ENCODE assay signal across 18 mouse cellular contexts in genomic region chr9:96837781-96838420, GRCm38 (mm10). TPM values are rescaled to one million over a fixed set of nuclear protein-coding genes. Genes with fewer than 3 reads are reported as not detected.
DNase-seq lines count a peak whose midpoint lies in the region; ATAC-seq and TF ChIP-seq lines count a peak whose summit lies in the region.
"Had no signal": no experiment of that assay in that cellular context is flagged by ENCODE, and none has a peak within 500 bp of the region (broad histone marks: within the 10 kb centered on the region; RNA-seq: fewer than 3 reads in every experiment).

No protein-coding gene starts in this region.

- H3K4me2 ChIP-seq in forebrain, embryonic 11.5 days (ENCODE audit: low read depth, low read length, severe bottlenecking), result no peak overlapping the region
- H3K4me2 ChIP-seq in forebrain, embryonic 15.5 days (replicated peaks), result no peak overlapping the region
- peak overlapping the region; percentile 32 for H3K4me2 ChIP-seq in hindbrain, embryonic 15.5 days
- H3K4me2 ChIP-seq in midbrain, postnatal 0 days (ENCODE audit: low read depth, low read length, poor library complexity, severe bottlenecking), result no peak overlapping the region
- H3K4me2 ChIP-seq: embryonic facial prominence, embryonic 15.5 days; limb, embryonic 15.5 days had no signal

- no peak for DNase-seq in forebrain, embryonic 11.5 days (ENCODE audit: low spot score)
- peak; percentile 60 for DNase-seq in midbrain, postnatal 0 days (ENCODE audit: low spot score)
- DNase-seq in c-Kit-positive CD71-positive TER-119-positive erythroid progenitor cells, embryonic 14.5 days (ENCODE audit: low spot score), result no peak
- no peak for DNase-seq in ovary, postnatal 14 days (ENCODE audit: low spot score)
- no peak for DNase-seq in cerebellum, adult 11 months
- DNase-seq in urinary bladder, adult 2 months (ENCODE audit: low spot score), result no peak
- DNase-seq: cerebellum, adult 8-10 months; gastrocnemius, postnatal 36 days; heart, postnatal 10 days; layer of hippocampus, postnatal 36 days; lung, postnatal 10 days had no signal

- H3K4me3 ChIP-seq in forebrain, embryonic 11.5 days (ENCODE audit: low read depth, low read length), result no peak overlapping the region
- H3K4me3 ChIP-seq in forebrain, embryonic 15.5 days, result no peak overlapping the region
- no peak overlapping the region for H3K4me3 ChIP-seq in hindbrain, embryonic 15.5 days
- H3K4me3 ChIP-seq in midbrain, postnatal 0 days (ENCODE audit: low read depth, low read length), result no peak overlapping the region
- H3K4me3 ChIP-seq: embryonic facial prominence, embryonic 15.5 days; heart, embryonic 10.5 days; limb, embryonic 15.5 days; megakaryocyte, embryonic 14.5 days had no signal

- no peaks in the 10 kb centered on the region for H3K9me3 ChIP-seq in forebrain, embryonic 11.5 days (ENCODE audit: control insufficient read depth, low read length)
- no peaks in the 10 kb centered on the region for H3K9me3 ChIP-seq in forebrain, embryonic 15.5 days
- H3K9me3 ChIP-seq in hindbrain, embryonic 15.5 days, result no peaks in the 10 kb centered on the region
- H3K9me3 ChIP-seq in midbrain, postnatal 0 days (ENCODE audit: low read length), result no peaks in the 10 kb centered on the region
- H3K9me3 ChIP-seq: embryonic facial prominence, embryonic 15.5 days; limb, embryonic 15.5 days had no signal

- no peaks in the 10 kb centered on the region for H3K27me3 ChIP-seq in forebrain, embryonic 11.5 days (ENCODE audit: control insufficient read depth, insufficient read depth, low read length)
- no peaks in the 10 kb centered on the region for H3K27me3 ChIP-seq in forebrain, embryonic 15.5 days
- no peaks in the 10 kb centered on the region for H3K27me3 ChIP-seq in hindbrain, embryonic 15.5 days
- no peaks in the 10 kb centered on the region for H3K27me3 ChIP-seq in midbrain, postnatal 0 days (ENCODE audit: insufficient read depth, low read length)
- H3K27me3 ChIP-seq: embryonic facial prominence, embryonic 15.5 days; limb, embryonic 15.5 days had no signal

- H3K36me3 ChIP-seq in forebrain, embryonic 11.5 days (ENCODE audit: control insufficient read depth, insufficient read depth, low read length), result no peaks in the 10 kb centered on the region
- no peaks in the 10 kb centered on the region for H3K36me3 ChIP-seq in forebrain, embryonic 15.5 days
- no peaks in the 10 kb centered on the region for H3K36me3 ChIP-seq in hindbrain, embryonic 15.5 days
- no peaks in the 10 kb centered on the region for H3K36me3 ChIP-seq in midbrain, postnatal 0 days (ENCODE audit: insufficient read depth, low read length)
- H3K36me3 ChIP-seq: embryonic facial prominence, embryonic 15.5 days; limb, embryonic 15.5 days had no signal

- peaks cover 2% of the 10 kb centered on the region; the same call in 1 of the 2 replicates for H3K4me1 ChIP-seq in forebrain, embryonic 11.5 days (replicated peaks; ENCODE audit: control insufficient read depth, insufficient read depth, low read length)
- H3K4me1 ChIP-seq in forebrain, embryonic 15.5 days, result peaks cover 25% of the 10 kb centered on the region
- H3K4me1 ChIP-seq in hindbrain, embryonic 15.5 days (replicated peaks), result peaks cover 30% of the 10 kb centered on the region
- no peaks in the 10 kb centered on the region for H3K4me1 ChIP-seq in midbrain, postnatal 0 days (ENCODE audit: insufficient read depth, low read length)

- peak; percentile 36; the same call in 1 of the 2 replicates for ATAC-seq in forebrain, embryonic 11.5 days (replicated peaks; ENCODE audit: low FRiP score)
- ATAC-seq in forebrain, embryonic 15.5 days (replicated peaks), result peak; percentile 30; the same call in 1 of the 2 replicates
- peak; percentile 71 for ATAC-seq in hindbrain, embryonic 15.5 days (ENCODE audit: low FRiP score, low read depth)
- peak; percentile 36; the same call in 1 of the 2 replicates for ATAC-seq in midbrain, postnatal 0 days (ENCODE audit: low FRiP score)
- ATAC-seq: inflammation-experienced regulatory T-cells, adult 6 months had no signal

- TF ChIP-seq CTCF in midbrain, postnatal 0 days (IDR thresholded peaks at IDR 0.05), result no peak

- 48% methylated on average over 20 of the region's 20 CpGs for WGBS in forebrain, embryonic 11.5 days
- 39% methylated on average over 20 of the region's 20 CpGs for WGBS in forebrain, embryonic 15.5 days
- 10% methylated on average over 20 of the region's 20 CpGs for WGBS in hindbrain, embryonic 15.5 days
- 19% methylated on average over 20 of the region's 20 CpGs for WGBS in midbrain, postnatal 0 days

- no peak overlapping the region for H3K9ac ChIP-seq in forebrain, embryonic 11.5 days (ENCODE audit: low read length)
- no peak overlapping the region for H3K9ac ChIP-seq in forebrain, embryonic 15.5 days (replicated peaks)
- no peak overlapping the region for H3K9ac ChIP-seq in hindbrain, embryonic 15.5 days
- no peak overlapping the region for H3K9ac ChIP-seq in midbrain, postnatal 0 days (replicated peaks; ENCODE audit: low read length, poor library complexity, severe bottlenecking)
- H3K9ac ChIP-seq: embryonic facial prominence, embryonic 15.5 days; limb, embryonic 15.5 days had no signal

- H3K27ac ChIP-seq in forebrain, embryonic 11.5 days (ENCODE audit: low read depth, low read length), result no peak overlapping the region
- peak overlapping the region; percentile 1 for H3K27ac ChIP-seq in forebrain, embryonic 15.5 days (replicated peaks)
- peak overlapping the region; percentile 59 for H3K27ac ChIP-seq in hindbrain, embryonic 15.5 days (replicated peaks)
- H3K27ac ChIP-seq in midbrain, postnatal 0 days (ENCODE audit: low read depth, low read length), result peak overlapping the region; percentile 51
- H3K27ac ChIP-seq: embryonic facial prominence, embryonic 15.5 days; limb, embryonic 15.5 days had no signal

RNA-seq across cellular contexts. Expression of gene Pxylp1, which starts 54.6 kb away (rescaled TPM):
- polyA plus RNA-seq in forebrain, embryonic 11.5 days (2014; fragmentation: Nextera tagmentation; extraction: Ambion mirVana), result 34.0 and 39.0 TPM in 2 replicates
- polyA plus RNA-seq in forebrain, embryonic 15.5 days (2015; fragmentation: Nextera tagmentation; extraction: Ambion mirVana), result 33.8 and 36.6 TPM in 2 replicates
- 32.6 and 39.0 TPM in 2 replicates for polyA plus RNA-seq in hindbrain, embryonic 15.5 days (2015; fragmentation: Nextera tagmentation; extraction: Ambion mirVana)
- total RNA-seq in midbrain, postnatal 0 days (2014; rRNA removed), result 27.0 and 42.3 TPM in 2 replicates
- 23.5 and 24.6 TPM in 2 replicates for polyA plus RNA-seq in midbrain, postnatal 0 days (2015; fragmentation: Nextera tagmentation; extraction: Ambion mirVana)
- 6.6 and 7.6 TPM in 2 replicates for polyA plus RNA-seq in urinary bladder, adult 2 months (2012; rRNA removed)
